In genomic region chr13:23465600-23466109, GRCm38 (mm10) we compare ENCODE assay signal across 8 mouse cellular contexts. TPM values are rescaled to one million over a fixed set of nuclear protein-coding genes. Genes with fewer than 3 reads are reported as not detected.
DNase-seq lines count a peak whose midpoint lies in the region; ATAC-seq and TF ChIP-seq lines count a peak whose summit lies in the region.

Gene Btn1a1 (minus strand): TSS chr13:23465901.

- WGBS in hindbrain, embryonic 12.5 days: 2% methylated on average over 7 of the region's 7 CpGs

- H3K4me1 ChIP-seq in brown adipose tissue, adult 24 weeks (ENCODE audit: control insufficient read depth, insufficient read depth, insufficient read length, low read length): peaks cover 8% of the 10 kb centered on the region; the same call in 1 of the 2 replicates
- H3K4me1 ChIP-seq in hindbrain, embryonic 12.5 days: peaks cover 11% of the 10 kb centered on the region

- H3K36me3 ChIP-seq in hindbrain, embryonic 12.5 days: no peaks in the 10 kb centered on the region

- H3K4me2 ChIP-seq in hindbrain, embryonic 12.5 days (replicated peaks): peak within 1 kb of the TSS; percentile 80

- H3K27me3 ChIP-seq in hindbrain, embryonic 12.5 days: peaks cover 16% of the 10 kb centered on the region

- no peak for ATAC-seq in hindbrain, embryonic 12.5 days (ENCODE audit: low FRiP score)
- ATAC-seq in megakaryocyte-erythroid progenitor cell, adult 5-6 weeks (replicated peaks; ENCODE audit: low FRiP score, low TSS enrichment, poor library complexity, severe bottlenecking): peak; percentile 62

- H3K9me3 ChIP-seq in hindbrain, embryonic 12.5 days (replicated peaks): no peaks in the 10 kb centered on the region

- peak within 1 kb of the TSS; percentile 69 for H3K4me3 ChIP-seq in layer of hippocampus, adult 2 months
- H3K4me3 ChIP-seq in brown adipose tissue, adult 24 weeks (ENCODE audit: insufficient read depth, low read depth, low read length): peak within 1 kb of the TSS; percentile 58
- peak within 1 kb of the TSS; percentile 53 for H3K4me3 ChIP-seq in hindbrain, embryonic 12.5 days

- no peak for TF ChIP-seq CTCF in layer of hippocampus, adult 2 months (conservative IDR thresholded peaks at IDR 0.05)

- peak within 1 kb of the TSS; percentile 60; the same call in 1 of the 2 replicates for H3K9ac ChIP-seq in hindbrain, embryonic 12.5 days

- DNase-seq in layer of hippocampus, adult 2 months (ENCODE audit: low spot score in 2 of 2): no peak
- no peak for DNase-seq in layer of hippocampus, adult 9-10 months (ENCODE audit: low spot score)
- peak; percentile 45 for DNase-seq in yolk sac, embryonic 10.5 days (ENCODE audit: low spot score)
- DNase-seq in adrenal gland, postnatal 36 days: no peak
- no peak for DNase-seq in cerebellum, adult 9-10 months

- no peak within 1 kb of the TSS for H3K27ac ChIP-seq in layer of hippocampus, adult 2 months
- no peak within 1 kb of the TSS for H3K27ac ChIP-seq in brown adipose tissue, adult 24 weeks (replicated peaks; ENCODE audit: low read depth, low read length)
- H3K27ac ChIP-seq in hindbrain, embryonic 12.5 days: no peak within 1 kb of the TSS

RNA-seq across cellular contexts. Expression of gene Btn1a1, which starts in this region (rescaled TPM):
- not detected for total RNA-seq in layer of hippocampus, adult 2 months (2021)
- not detected in 2 replicates for polyA plus RNA-seq in brown adipose tissue, adult 24 weeks (2012; ENCODE audit: insufficient read depth, insufficient read length, missing spikeins)
- polyA plus RNA-seq in hindbrain, embryonic 12.5 days (2016; fragmentation: Nextera tagmentation; extraction: Ambion mirVana): 0.12 TPM in 1 of 2 replicates, not detected in the other
- total RNA-seq in megakaryocyte-erythroid progenitor cell, adult 5-6 weeks (2014; fragmentation: Nextera tagmentation): not detected in 2 replicates
- total RNA-seq in megakaryocyte-erythroid progenitor cell, adult 5-6 weeks (2017): not detected in 2 replicates
- total RNA-seq in adrenal gland, postnatal 36 days (2021): not detected

Comparison
In these comparisons a context has a peak if more than half of its experiments do, and no peak if none do; other contexts are left out.
1. Peak in ATAC-seq in megakaryocyte-erythroid progenitor cell, adult 5-6 weeks; RNA of the gene not detected or under 1 TPM.